Mouse (Mus musculus): ENCODE data around the gene Chad.

Chad gene

DNA sequence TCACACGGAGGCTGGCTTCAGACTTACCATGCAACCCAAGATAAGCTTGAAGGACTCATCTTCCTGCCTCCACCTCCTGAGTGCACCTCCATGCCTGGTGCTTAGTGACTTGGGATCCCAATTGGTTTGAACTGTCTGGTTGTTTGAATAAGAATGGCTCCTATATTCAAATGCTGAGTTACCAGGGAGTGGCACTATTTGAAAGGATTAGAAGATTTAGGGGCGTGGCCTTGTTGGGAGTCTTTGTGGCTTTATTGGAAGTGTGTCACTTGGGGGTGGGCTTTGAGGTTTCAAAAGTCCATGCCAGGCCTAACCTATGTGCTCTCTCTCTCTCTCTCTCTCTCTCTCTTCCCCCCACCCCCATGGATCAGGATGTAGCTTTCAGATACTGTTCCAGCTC, 52.8 kb downstream of the Chad start:
- DNase-seq (ENCODE audit: low read depth, low spot score), result no peak
